Mouse (Mus musculus): Measurements from ENCODE around the gene Inafm2.
A peak's percentile ranks its signal among the peaks of the same experiment; 100 is the strongest.

Inafm2 gene

GRCm38 (mm10) chr2:118727911-118728310, 17.6 kb upstream of the Inafm2 start:
- peak; percentile 57 for DNase-seq

- peak; percentile 77 for DNase-seq
These were observed 17.2 kb upstream of the Inafm2 start, which contains the start of gene Plcb2 for GRCm38 (mm10) chr2:118728337-118728736. Plcb2 (minus strand) TSS chr2:118728438.

DNA sequence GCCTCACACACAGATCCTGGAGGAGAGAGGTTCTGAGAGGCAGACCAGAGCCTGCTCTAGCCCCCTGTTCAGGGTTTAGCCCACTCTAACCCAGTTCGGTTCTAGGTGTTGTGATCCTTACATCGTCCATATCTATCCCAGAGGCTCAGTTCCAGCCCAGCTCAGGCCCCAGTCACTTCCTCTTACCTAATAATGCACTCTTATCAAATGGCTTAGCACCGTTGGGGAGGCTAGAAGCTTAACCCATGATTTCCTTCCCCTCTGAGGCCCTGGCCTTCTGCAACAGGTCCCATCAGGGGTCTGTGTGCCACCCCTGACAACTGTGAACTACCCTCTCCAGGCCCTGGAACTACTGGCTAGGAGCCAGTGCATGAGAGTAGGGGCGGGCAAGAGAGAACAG, 16.4 kb upstream of the Inafm2 start:
- no peak for DNase-seq

DNA sequence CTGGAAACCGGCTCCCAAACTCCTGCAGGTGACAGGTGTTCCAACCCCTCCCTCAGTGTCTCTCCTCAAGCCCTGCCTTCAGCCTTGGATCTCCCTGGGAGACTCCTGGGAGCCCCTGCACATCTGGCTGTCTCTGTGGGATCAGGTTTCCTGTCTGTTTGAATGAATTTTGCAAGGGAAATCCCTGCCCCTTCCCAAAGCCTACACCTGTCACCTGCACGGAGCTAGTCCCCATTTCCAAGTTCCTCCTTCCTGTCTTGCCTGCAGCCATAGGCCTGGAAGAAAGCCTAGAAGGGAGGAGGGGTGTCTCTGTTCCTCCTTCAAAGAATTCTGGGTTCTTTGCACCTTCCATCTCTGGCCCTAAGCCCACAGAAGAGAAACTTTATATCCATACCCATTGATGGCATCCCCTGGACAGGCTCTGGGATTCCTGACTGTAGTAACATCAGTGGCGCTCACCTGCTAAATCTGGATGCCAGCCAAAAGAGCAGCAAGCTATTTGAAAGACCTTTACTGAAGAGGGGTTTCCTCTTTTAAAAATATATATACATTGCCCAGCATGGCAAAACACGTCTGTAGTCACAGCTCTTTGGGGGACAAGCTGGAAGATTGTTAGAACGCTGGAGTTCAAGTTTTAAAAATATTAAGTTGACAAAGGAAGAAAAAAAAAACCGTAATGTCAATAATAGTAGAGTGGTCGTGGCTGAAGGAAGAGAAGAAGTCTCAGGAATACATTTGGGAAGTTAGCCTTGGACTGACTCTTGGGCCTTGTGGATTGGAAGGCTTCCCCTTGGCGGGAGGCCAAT, 15.5 kb upstream of the Inafm2 start:
- no peak for DNase-seq

DNA sequence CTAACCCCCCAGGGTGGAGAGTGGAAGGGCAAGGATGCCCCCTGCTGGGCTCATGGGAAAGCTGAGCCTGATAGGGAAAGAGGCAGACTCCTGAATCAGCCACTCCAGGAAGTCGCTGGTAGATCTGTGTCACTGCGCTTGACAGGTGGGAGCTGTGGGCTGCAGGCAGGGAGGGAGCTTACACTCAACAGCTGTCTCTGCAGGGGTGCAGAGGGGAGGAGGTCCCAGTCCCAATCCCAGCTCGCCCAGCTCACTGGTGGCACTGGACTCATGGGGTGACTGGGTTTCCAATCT, 15.0 kb upstream of the Inafm2 start:
- peak; percentile 86 for DNase-seq

DNA sequence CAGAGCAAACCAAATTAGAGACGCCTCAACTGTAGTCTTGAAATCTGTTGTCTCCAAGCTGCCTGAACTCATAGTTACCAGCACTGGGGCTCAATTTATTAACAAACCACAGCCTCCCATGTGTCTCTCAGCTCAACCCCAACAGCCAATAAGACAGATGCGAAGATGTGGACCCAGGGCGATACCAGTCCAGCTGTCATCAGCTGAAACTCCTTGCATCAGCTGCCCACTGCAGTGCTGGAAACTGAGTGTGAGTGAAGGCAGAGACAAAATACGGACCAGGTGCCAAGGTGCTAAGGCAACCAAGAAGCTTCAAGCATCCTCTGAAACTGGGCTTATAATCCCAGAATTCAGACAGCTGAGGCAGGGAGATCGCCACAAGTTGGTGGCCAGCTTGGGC, 13.6 kb upstream of the Inafm2 start:
- DNase-seq: no peak

GRCm38 (mm10) chr2:118733341-118733740, 12.2 kb upstream of the Inafm2 start:
- no peak for DNase-seq

DNA sequence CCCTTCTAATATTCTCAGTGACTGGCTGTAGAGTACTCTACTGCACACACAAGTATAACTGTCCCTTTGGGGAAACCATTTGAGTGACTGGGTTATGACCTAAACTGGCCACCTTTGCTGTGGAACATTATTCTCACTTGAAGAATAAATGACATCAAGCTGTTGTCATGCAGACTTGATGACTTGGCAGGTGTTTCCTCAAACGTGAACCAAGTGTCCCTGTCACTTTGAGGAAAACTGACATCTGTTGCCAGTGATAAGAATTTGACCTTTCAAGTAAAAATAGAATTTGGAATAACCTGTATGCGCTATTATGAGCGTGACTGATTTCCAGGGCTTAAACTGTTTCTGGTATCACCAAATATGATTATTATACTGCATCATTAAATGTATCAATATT, 5.2 kb upstream of the Inafm2 start:
- DNase-seq: no peak

- DNase-seq: no peak
These were observed 4.4 kb upstream of the Inafm2 start for GRCm38 (mm10) chr2:118741183-118741582.

GRCm38 (mm10) chr2:118743261-118743943, 2.2 kb upstream of the Inafm2 start:
- DNase-seq: peak; percentile 51

GRCm38 (mm10) chr2:118744621-118745020, 937 bp upstream of the Inafm2 start:
- no peak for DNase-seq

GRCm38 (mm10) chr2:118745915-118746901, 650 bp downstream of the Inafm2 start:
- DNase-seq: peak; percentile 64

- no peak for DNase-seq
These were observed 1.9 kb downstream of the Inafm2 start for GRCm38 (mm10) chr2:118747301-118747960.

DNA sequence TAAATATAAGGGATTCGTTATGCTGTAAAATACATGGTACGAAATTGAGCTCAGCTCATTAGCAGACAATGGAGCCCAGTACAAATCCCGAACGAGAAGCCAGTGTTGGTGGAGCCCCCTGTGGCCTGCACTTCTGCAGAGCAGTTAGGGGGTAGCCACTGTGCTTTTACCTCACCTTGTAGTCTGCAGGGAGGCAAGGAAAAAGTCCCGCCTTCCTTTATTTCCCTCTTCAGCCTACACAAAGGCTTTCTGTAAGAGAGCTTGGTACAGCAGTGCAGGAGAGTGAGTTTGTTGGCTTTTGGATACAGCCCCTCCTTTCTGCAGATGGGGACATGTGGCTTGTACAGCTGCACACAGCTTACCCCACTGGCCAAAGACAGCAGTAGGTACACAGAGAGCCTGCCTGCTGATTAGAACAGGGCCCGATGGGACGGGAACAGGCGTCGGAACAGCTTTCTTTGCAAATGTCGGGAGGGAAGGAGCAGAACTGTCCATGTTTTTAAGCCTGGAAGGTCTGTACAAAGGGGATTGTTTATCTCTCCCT, 3.9 kb downstream of the Inafm2 start:
- DNase-seq: no peak

DNA sequence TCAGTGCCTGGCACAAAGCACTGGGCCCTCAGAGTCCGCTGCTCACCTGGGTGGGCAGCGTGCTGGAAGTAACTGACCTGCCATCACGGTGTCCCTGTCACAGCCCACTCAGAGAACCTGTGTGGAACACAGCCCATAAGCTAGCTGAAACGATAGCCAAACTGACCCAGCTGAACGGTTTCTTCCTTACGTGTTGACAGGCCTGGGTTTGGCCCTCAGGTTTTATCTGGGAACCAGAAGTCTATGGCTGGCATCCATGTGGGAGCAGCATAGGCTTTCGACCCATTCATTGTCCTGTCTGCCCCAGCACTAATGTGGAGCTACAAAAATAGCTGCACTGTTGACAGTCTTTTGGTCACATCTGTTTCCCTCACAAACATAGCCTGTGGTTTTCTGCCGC, 4.9 kb downstream of the Inafm2 start:
- DNase-seq: no peak

DNA sequence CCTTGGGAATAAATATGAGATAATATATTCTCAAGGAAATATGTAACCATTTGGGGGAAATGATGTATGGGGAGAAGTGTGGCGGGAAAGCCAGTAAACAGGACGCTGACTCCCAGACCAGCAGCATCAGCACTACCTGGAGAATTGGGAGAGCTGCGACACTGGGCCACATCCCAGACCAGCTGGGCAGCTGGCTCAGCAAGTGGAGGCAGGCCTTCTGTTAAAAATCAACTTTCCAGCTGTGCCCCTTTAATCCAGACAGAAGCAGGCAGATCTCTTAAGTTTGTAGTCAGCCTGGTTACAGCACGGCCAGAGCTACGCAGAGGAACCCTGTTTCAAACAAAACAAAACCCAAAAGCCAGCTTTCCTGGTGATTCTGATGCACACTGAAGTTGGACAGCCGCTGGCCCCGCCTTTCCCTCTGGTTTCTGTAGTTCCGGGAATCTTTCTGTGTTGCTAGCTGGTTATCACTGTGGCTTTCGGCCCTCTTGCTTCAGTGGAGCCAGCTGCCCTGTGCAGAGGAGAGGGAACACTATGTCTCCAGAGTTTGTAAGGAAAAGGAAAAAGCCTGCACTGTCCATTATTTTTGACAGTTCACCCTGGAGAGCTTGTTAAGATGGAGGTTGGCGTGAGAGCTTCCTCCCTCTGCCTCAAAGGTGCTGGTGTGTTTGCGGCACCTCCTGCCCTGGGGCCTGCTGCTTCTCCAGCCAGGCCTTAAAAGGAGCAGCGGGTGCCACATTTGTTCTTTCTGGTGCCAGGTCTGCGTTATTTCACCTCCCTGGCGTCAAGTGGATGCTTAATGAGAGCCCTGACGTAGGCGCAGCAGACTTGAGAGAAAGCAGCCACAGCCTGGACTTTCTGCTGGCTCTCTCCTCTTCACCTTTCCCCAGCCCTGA, 6.6 kb downstream of the Inafm2 start:
- DNase-seq: no peak

GRCm38 (mm10) chr2:118752792-118753108, 7.2 kb downstream of the Inafm2 start:
- no peak for DNase-seq

DNA sequence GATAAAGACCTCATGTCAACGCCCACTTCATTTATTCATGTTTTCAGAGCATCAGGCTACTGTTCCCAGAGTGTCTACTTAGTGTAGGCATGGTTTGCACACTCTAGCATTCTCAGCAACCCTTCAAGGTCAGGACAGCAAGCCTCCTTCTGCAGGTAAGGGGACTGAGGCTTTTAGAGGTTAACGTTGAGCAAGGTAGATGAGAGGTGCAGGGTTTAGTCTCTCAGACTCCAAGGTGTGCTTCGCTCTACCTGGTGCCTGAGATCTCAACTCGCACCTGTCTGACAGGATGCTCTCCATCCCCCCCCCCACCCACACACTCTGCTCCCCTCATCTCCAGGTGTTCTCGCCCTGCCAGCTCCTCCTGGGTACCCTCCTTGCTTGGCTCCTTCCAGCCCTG, 8.6 kb downstream of the Inafm2 start:
- no peak for DNase-seq

GRCm38 (mm10) chr2:118755407-118755806, 9.8 kb downstream of the Inafm2 start:
- DNase-seq: no peak

- no peak for DNase-seq
These were observed 10.5 kb downstream of the Inafm2 start for GRCm38 (mm10) chr2:118756103-118756502.

DNA sequence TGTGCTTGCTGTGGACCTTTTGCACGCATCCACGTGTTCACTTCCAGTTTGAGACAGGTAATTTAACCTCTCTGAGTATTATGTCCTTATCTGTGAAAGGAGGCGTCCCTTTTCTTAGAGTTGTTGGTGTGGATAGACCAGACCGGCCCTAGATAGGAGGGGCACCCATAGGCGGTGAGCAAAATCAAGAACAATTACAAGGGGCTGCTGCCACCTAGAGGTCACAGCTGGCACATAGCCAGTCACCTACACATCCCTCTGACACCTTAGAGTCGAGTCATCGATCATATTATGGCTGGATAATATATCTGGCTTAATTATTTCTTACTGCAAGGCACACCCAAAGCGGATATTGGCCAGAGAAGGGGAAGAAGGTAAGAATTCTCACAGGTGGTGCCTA, 14.3 kb downstream of the Inafm2 start:
- DNase-seq: peak; percentile 86
